Mouse (Mus musculus): Measurements from ENCODE around the gene Epn2. TPM values are rescaled to one million over a fixed set of nuclear protein-coding genes. Genes with fewer than 3 reads are reported as not detected.

Gene Epn2
- polyA plus RNA-seq, 1 experiment = 7.3 TPM

DNA sequence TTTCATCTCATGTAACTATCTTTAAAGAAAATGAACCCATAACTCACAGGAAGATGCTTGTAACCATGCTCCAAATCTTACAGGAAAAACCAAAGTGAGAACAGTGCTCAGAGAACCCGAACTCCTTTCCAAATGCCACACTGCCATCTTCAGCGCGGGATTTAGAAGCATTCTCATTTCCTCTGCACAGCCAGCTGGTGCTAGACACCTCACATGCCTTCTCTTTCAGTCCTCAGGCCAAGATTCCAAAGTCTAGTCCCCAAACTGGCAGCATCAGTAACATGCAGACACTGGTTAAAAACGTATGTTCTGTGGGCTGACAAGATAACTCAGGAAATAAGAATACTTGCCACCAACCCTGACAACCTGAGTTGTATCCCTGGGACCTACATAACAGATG is 6.2 kb downstream of the Epn2 start:
- no peak overlapping the region for H3K27ac ChIP-seq (ENCODE audit: control insufficient read depth, insufficient read depth, low read length)
- DNase-seq = no peak
- H3K36me3 ChIP-seq (ENCODE audit: control insufficient read depth, insufficient read depth, low read length) = no peaks in the 10 kb centered on the region
- H3K4me1 ChIP-seq (replicated peaks; ENCODE audit: control insufficient read depth, insufficient read depth, low read length) = no peaks in the 10 kb centered on the region
- H3K27me3 ChIP-seq (ENCODE audit: control insufficient read depth, insufficient read depth, low read length) = peaks cover 2% of the 10 kb centered on the region; the same call in 1 of the 2 replicates
- WGBS = 72% methylated on average over 4 of the region's 4 CpGs
- TF ChIP-seq POLR2A (IDR thresholded peaks at IDR 0.05; ENCODE audit: control insufficient read depth, extremely low read depth, insufficient read depth, low read length, poor library complexity) = no peak
- TF ChIP-seq CTCF (IDR thresholded peaks at IDR 0.05; ENCODE audit: borderline replicate concordance, control insufficient read depth, extremely low read depth, insufficient read depth, low read length, poor library complexity) = no peak
- H3K4me3 ChIP-seq (ENCODE audit: control insufficient read depth, insufficient read depth, low read length) = no peak overlapping the region

DNA sequence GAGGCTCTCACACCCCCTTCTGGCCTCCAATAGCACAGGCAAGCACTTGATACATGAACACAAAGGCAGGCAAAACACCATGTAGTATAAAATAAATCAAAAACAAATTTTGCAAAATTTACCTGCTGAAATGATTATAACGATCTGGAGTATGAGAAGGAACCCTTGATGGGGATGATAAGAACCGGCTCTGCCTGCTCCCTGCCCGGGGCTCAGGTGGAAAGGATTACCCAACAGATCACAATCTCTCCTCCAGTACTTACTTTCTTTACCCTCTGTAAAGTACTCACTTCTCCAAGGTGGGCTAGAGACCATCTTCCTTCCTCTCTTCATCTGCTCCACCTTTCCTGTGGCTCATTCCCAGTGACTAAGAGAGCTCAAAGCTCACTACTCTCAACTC is 8.3 kb downstream of the Epn2 start:
- WGBS = 83% methylated on average over 3 of the region's 3 CpGs
- TF ChIP-seq POLR2A (IDR thresholded peaks at IDR 0.05; ENCODE audit: control insufficient read depth, extremely low read depth, insufficient read depth, low read length, poor library complexity) (no peak), CTCF (IDR thresholded peaks at IDR 0.05; ENCODE audit: borderline replicate concordance, control insufficient read depth, extremely low read depth, insufficient read depth, low read length, poor library complexity) (no peak)
- H3K4me1 ChIP-seq (replicated peaks; ENCODE audit: control insufficient read depth, insufficient read depth, low read length) = no peaks in the 10 kb centered on the region
- DNase-seq = no peak
- no peaks in the 10 kb centered on the region; the same call in 1 of the 2 replicates for H3K27me3 ChIP-seq (ENCODE audit: control insufficient read depth, insufficient read depth, low read length)
- H3K4me3 ChIP-seq (ENCODE audit: control insufficient read depth, insufficient read depth, low read length) = no peak overlapping the region
- H3K36me3 ChIP-seq (ENCODE audit: control insufficient read depth, insufficient read depth, low read length) = no peaks in the 10 kb centered on the region
- no peak overlapping the region for H3K27ac ChIP-seq (ENCODE audit: control insufficient read depth, insufficient read depth, low read length)

DNA sequence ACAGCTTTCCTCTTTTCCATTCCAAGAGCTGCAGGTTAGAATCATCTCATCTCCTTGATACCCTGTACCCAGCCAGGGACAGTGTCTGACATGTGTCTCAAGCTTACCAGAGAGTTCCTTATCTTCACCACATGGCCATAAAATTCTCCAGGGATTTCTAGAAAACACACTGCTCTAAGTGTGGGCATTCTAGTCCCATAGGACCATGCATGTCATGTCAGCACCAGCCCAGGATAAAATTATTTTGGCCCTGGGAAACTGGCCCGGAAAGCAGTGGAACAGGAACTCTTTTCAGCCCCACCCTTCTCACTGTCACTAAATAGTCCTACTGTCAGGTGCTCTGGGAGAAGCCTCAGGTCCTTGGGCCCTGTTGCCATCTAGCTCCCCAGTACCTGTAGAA is 9.8 kb downstream of the Epn2 start:
- Histone ChIP-seq H3K4me3 (ENCODE audit: control insufficient read depth, insufficient read depth, low read length) (no peak overlapping the region), H3K27ac (ENCODE audit: control insufficient read depth, insufficient read depth, low read length) (no peak overlapping the region), H3K4me1 (replicated peaks; ENCODE audit: control insufficient read depth, insufficient read depth, low read length) (no peaks in the 10 kb centered on the region), H3K36me3 (ENCODE audit: control insufficient read depth, insufficient read depth, low read length) (no peaks in the 10 kb centered on the region), H3K27me3 (ENCODE audit: control insufficient read depth, insufficient read depth, low read length) (no peaks in the 10 kb centered on the region; the same call in 1 of the 2 replicates)
- 94% methylated on average over 1 of the region's 1 CpGs for WGBS
- DNase-seq = no peak
- TF ChIP-seq POLR2A (IDR thresholded peaks at IDR 0.05; ENCODE audit: control insufficient read depth, extremely low read depth, insufficient read depth, low read length, poor library complexity) (no peak), CTCF (IDR thresholded peaks at IDR 0.05; ENCODE audit: borderline replicate concordance, control insufficient read depth, extremely low read depth, insufficient read depth, low read length, poor library complexity) (no peak)

DNA sequence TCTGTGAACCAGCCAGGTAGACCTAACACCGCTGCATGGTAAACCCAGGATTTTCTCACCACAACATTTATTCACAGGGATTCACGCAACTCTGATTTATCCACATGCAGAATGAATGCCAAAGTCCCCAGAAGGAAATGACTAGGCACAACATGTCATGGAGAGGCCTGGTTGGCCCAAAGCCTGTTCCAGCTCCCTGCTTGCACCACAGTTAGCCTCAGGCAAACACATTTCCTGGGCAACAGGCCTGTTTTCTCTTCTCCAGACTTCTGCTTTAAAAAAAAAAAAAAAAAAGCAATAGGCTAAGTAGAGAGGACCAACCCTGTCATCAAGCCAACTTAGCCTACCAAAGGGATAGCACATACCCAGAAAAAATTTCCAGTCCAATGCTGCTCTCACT is 14.9 kb downstream of the Epn2 start:
- Histone ChIP-seq H3K27ac (ENCODE audit: control insufficient read depth, insufficient read depth, low read length) (no peak overlapping the region), H3K27me3 (ENCODE audit: control insufficient read depth, insufficient read depth, low read length) (no peaks in the 10 kb centered on the region; the same call in 1 of the 2 replicates), H3K4me1 (replicated peaks; ENCODE audit: control insufficient read depth, insufficient read depth, low read length) (no peaks in the 10 kb centered on the region), H3K36me3 (ENCODE audit: control insufficient read depth, insufficient read depth, low read length) (no peaks in the 10 kb centered on the region), H3K4me3 (ENCODE audit: control insufficient read depth, insufficient read depth, low read length) (no peak overlapping the region)
- DNase-seq = no peak
- 53% methylated on average over 2 of the region's 2 CpGs for WGBS
- no peak for TF ChIP-seq CTCF (IDR thresholded peaks at IDR 0.05; ENCODE audit: borderline replicate concordance, control insufficient read depth, extremely low read depth, insufficient read depth, low read length, poor library complexity)
- no peak for TF ChIP-seq POLR2A (IDR thresholded peaks at IDR 0.05; ENCODE audit: control insufficient read depth, extremely low read depth, insufficient read depth, low read length, poor library complexity)

DNA sequence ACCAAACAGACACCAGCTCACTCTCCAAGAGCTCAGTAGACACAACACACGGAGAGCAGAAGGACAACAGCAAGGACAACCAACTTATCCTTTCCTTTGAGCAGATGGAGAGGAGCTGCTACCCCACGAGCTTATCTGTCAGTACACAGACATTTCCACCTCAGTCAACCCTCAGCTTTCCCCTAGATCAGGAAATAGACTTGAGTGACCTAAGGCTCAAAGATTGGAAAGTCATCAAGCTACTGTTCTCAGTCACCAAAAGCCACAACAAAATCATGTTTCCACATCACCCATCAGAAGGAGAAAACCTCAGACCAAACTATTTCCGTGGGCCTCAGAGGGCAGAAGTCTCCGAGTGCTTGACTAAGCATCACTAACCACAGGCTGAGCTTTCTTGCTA is 15.5 kb downstream of the Epn2 start:
- no peaks in the 10 kb centered on the region; the same call in 1 of the 2 replicates for H3K27me3 ChIP-seq (ENCODE audit: control insufficient read depth, insufficient read depth, low read length)

DNA sequence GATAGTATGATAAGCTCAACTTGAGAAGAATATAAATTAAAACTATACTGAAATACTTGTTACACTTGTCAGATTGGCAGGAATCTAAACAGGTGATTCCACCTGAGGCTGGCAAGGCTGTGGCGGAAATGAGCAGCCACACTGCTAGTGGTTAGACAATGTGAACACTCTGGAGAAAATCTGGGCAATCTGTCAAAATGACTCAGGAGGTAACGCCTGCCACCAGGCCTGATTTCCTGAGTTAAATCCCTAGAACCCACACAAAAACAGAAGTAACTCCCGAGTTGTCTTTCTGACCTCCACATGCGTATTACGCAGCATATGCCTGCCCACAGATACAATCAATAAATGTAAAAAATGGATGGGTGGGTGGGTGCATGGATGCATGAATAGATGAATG is 17.1 kb downstream of the Epn2 start:
- no peaks in the 10 kb centered on the region; the same call in 1 of the 2 replicates for H3K27me3 ChIP-seq (ENCODE audit: control insufficient read depth, insufficient read depth, low read length)
- H3K4me1 ChIP-seq (replicated peaks; ENCODE audit: control insufficient read depth, insufficient read depth, low read length) = no peaks in the 10 kb centered on the region
- H3K27ac ChIP-seq (ENCODE audit: control insufficient read depth, insufficient read depth, low read length) = no peak overlapping the region
- no peaks in the 10 kb centered on the region for H3K36me3 ChIP-seq (ENCODE audit: control insufficient read depth, insufficient read depth, low read length)
- no peak for DNase-seq
- no peak overlapping the region for H3K4me3 ChIP-seq (ENCODE audit: control insufficient read depth, insufficient read depth, low read length)
- TF ChIP-seq CTCF (IDR thresholded peaks at IDR 0.05; ENCODE audit: borderline replicate concordance, control insufficient read depth, extremely low read depth, insufficient read depth, low read length, poor library complexity) (no peak), POLR2A (IDR thresholded peaks at IDR 0.05; ENCODE audit: control insufficient read depth, extremely low read depth, insufficient read depth, low read length, poor library complexity) (no peak)
- 6% methylated on average over 5 of the region's 5 CpGs for WGBS

More for the DNA sequence above, 15.5 kb downstream of the Epn2 start:
- no peak for DNase-seq
- Histone ChIP-seq H3K27ac (ENCODE audit: control insufficient read depth, insufficient read depth, low read length) (no peak overlapping the region), H3K4me1 (replicated peaks; ENCODE audit: control insufficient read depth, insufficient read depth, low read length) (no peaks in the 10 kb centered on the region), H3K36me3 (ENCODE audit: control insufficient read depth, insufficient read depth, low read length) (no peaks in the 10 kb centered on the region), H3K4me3 (ENCODE audit: control insufficient read depth, insufficient read depth, low read length) (no peak overlapping the region)
- WGBS = 4% methylated on average over 4 of the region's 4 CpGs
- TF ChIP-seq CTCF (IDR thresholded peaks at IDR 0.05; ENCODE audit: borderline replicate concordance, control insufficient read depth, extremely low read depth, insufficient read depth, low read length, poor library complexity) (no peak), POLR2A (IDR thresholded peaks at IDR 0.05; ENCODE audit: control insufficient read depth, extremely low read depth, insufficient read depth, low read length, poor library complexity) (no peak)

DNA sequence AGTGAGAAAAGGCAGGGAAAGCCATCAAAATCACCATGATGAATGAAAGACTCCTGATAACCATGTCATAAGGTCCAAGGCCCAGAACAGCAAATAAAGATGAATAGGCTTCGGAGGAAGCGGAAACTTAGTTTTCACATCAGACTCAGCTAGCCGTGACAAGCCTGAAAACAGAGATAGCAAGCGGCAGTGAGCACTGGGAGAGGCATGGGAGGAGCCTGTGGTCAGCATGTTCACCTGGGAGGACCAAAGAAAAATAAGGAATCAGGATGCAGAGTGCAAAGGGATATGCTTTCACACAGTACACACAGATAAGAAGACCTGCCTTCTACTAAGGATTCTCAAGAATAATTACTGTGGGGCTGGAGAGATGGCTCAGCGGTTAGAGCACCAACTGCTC is 19.9 kb downstream of the Epn2 start:
- TF ChIP-seq POLR2A (IDR thresholded peaks at IDR 0.05; ENCODE audit: control insufficient read depth, extremely low read depth, insufficient read depth, low read length, poor library complexity) (no peak), CTCF (IDR thresholded peaks at IDR 0.05; ENCODE audit: borderline replicate concordance, control insufficient read depth, extremely low read depth, insufficient read depth, low read length, poor library complexity) (no peak)
- Histone ChIP-seq H3K4me1 (replicated peaks; ENCODE audit: control insufficient read depth, insufficient read depth, low read length) (no peaks in the 10 kb centered on the region), H3K27ac (ENCODE audit: control insufficient read depth, insufficient read depth, low read length) (no peak overlapping the region), H3K27me3 (ENCODE audit: control insufficient read depth, insufficient read depth, low read length) (no peaks in the 10 kb centered on the region; the same call in 1 of the 2 replicates), H3K4me3 (ENCODE audit: control insufficient read depth, insufficient read depth, low read length) (no peak overlapping the region), H3K36me3 (ENCODE audit: control insufficient read depth, insufficient read depth, low read length) (no peaks in the 10 kb centered on the region)
- DNase-seq = no peak
- WGBS = 83% methylated on average over 5 of the region's 5 CpGs
